Mouse (Mus musculus): ENCODE measurements around the gene Atpaf2.

DNA sequence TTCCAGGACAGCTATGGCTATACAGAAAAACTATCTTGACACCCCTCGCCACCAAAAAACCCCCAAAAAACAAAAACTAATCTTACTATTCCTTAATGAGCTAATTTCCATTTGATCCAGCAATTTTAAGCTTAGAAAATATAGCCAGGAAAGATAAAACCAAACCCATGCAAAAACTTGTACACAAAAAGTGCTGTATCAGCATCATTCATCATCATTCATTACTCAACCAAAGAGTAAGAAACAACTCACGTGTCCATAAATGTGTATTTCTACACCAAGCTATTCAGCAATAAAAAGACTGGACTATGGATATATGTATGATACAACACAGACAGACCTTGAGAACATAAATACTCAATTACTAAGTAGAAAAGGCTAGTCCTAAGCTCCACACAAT lies 5.3 kb downstream of the Atpaf2 start:
- TF ChIP-seq POLR2AphosphoS2 (IDR thresholded peaks at IDR 0.05; ENCODE audit: insufficient read length, low read depth) (no peak), POLR2A (IDR thresholded peaks at IDR 0.05; ENCODE audit: insufficient read length, low read depth) (no peak), USF1 (IDR thresholded peaks at IDR 0.05; ENCODE audit: low read depth) (no peak), TCF12 (IDR thresholded peaks at IDR 0.05; ENCODE audit: insufficient read depth, poor library complexity, severe bottlenecking) (no peak), MYOG (IDR thresholded peaks at IDR 0.05; ENCODE audit: control insufficient read depth in 1 of 3, insufficient read depth in 1 of 3, insufficient read length in 2 of 3, low read depth in 2 of 3) (no peak), MAX (IDR thresholded peaks at IDR 0.05; ENCODE audit: low read depth) (no peak), E2F4 (IDR thresholded peaks at IDR 0.05; ENCODE audit: insufficient read depth) (no peak), CEBPB (IDR thresholded peaks at IDR 0.05; ENCODE audit: insufficient read depth, poor library complexity, severe bottlenecking) (no peak), TCF3 (IDR thresholded peaks at IDR 0.05; ENCODE audit: insufficient read length, low read depth) (no peak), MYOD1 (IDR thresholded peaks at IDR 0.05; ENCODE audit: control insufficient read depth in 1 of 3, insufficient read length in 2 of 3, low read depth in 2 of 3) (no peak), REST (IDR thresholded peaks at IDR 0.05; ENCODE audit: insufficient read depth, insufficient read length) (no peak), SRF (IDR thresholded peaks at IDR 0.05; ENCODE audit: control insufficient read depth, insufficient read length, low read depth) (no peak)

Data from myocyte (in vitro differentiated cells).